Mouse (Mus musculus) olfactory bulb, adult 2 months (tissue): ENCODE measurements around the gene Garnl3.

ENCODE experiments used
- CTCF ChIP-seq: fragments of 200-500 bp; IDR thresholded peaks from 2 replicates; pipeline ENCODE4 v1.5.1; 2012; ENCODE audit warnings: low read depth, mild to moderate bottlenecking, low read length, moderate library complexity; ENCODE audit not compliant: insufficient read depth
- POLR2A ChIP-seq: fragments of 200-500 bp; IDR thresholded peaks from 2 replicates; pipeline ENCODE4 v1.6.1; 2012; ENCODE audit warnings: mild to moderate bottlenecking, low read depth, low read length, moderate library complexity; ENCODE audit not compliant: insufficient read depth

DNA sequence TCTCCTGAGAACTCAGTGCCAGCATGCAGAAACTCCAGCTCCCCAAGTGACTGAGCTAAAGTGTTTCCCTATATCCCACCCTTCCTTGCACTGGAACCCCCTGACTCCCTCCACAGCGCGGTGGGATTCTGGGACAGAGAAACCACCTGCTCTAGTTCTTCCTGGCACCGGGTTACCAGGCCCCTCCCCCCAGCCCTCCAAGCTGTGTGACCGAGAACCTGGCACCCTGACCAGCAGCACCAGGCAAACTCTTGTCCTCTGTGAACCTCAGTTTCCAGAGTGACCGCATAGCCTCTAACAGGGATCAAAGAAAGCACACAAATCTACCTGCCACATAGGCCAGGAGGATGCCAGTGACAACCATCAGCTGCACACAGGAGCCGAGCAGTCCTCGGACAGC, 151.8 kb downstream of the Garnl3 start:
- TF ChIP-seq POLR2A = no peak
- no peak for TF ChIP-seq CTCF
